Mouse (Mus musculus) thymus, adult 2 months (tissue): ENCODE measurements around the gene Prickle2. TPM values are rescaled to one million over a fixed set of nuclear protein-coding genes. Genes with fewer than 3 reads are reported as not detected.

Experiments
- DNase-seq: peaks from one replicate; pipeline ENCODE4 v3.0.0; 2021
- H3K27ac ChIP-seq: fragments of 200-500 bp; 2 replicates; pipeline ENCODE4 v1.5.1; 2012; ENCODE audit warnings: low read length, control low read depth; ENCODE audit not compliant: control insufficient read depth, insufficient read depth
- H3K27me3 ChIP-seq: fragments of 200-500 bp; 2 replicates; pipeline ENCODE4 v1.6.1; 2012; ENCODE audit warnings: mild to moderate bottlenecking, low read length, moderate library complexity, mixed read lengths; ENCODE audit not compliant: control insufficient read depth, insufficient read depth
- H3K36me3 ChIP-seq: fragments of 200-500 bp; 2 replicates; pipeline ENCODE4 v1.6.1; 2012; ENCODE audit warnings: mild to moderate bottlenecking, low read length, moderate library complexity; ENCODE audit not compliant: control insufficient read depth, insufficient read depth
- H3K4me1 ChIP-seq: fragments of 200-500 bp; replicated peaks from 2 replicates; pipeline ENCODE4 v1.6.1; 2012; ENCODE audit warnings: low read length; ENCODE audit not compliant: control insufficient read depth, insufficient read depth
- H3K4me3 ChIP-seq: fragments of 200-500 bp; 2 replicates; pipeline ENCODE4 v1.5.1; 2012; ENCODE audit warnings: mild to moderate bottlenecking, low read length, control low read depth, moderate library complexity; ENCODE audit not compliant: control insufficient read depth, insufficient read depth
- CTCF ChIP-seq: fragments of 200-500 bp; IDR thresholded peaks from 2 replicates; pipeline ENCODE4 v1.5.1; 2012; ENCODE audit warnings: mild to moderate bottlenecking, control low read depth, low read length, moderate library complexity, borderline replicate concordance; ENCODE audit not compliant: control insufficient read depth, poor library complexity, insufficient read depth; ENCODE audit errors: extremely low read depth
- POLR2A ChIP-seq: fragments of 200-500 bp; IDR thresholded peaks from 2 replicates; pipeline ENCODE4 v1.6.1; 2012; ENCODE audit warnings: mild to moderate bottlenecking, low read length, control low read depth, moderate library complexity; ENCODE audit not compliant: control insufficient read depth, poor library complexity, insufficient read depth; ENCODE audit errors: extremely low read depth
- WGBS: fragments of 180-500 bp; shearing (Covaris S2); methylation state at CpG from one replicate; pipeline ENCODE4 v1.1.7; 2018; 5-methylcytosine and 5-hydroxymethylcytosine counted together
- polyA plus RNA-seq: library from polyadenylated mRNA; depleted of rRNA; stranded (reverse); fragments of >200 nt; gene quantifications from 2 replicates; pipeline ENCODE4 v1.2.3, GENCODE M21; 2012

Gene Prickle2
- polyA plus RNA-seq, 1 experiment, result 0.50 TPM

DNA sequence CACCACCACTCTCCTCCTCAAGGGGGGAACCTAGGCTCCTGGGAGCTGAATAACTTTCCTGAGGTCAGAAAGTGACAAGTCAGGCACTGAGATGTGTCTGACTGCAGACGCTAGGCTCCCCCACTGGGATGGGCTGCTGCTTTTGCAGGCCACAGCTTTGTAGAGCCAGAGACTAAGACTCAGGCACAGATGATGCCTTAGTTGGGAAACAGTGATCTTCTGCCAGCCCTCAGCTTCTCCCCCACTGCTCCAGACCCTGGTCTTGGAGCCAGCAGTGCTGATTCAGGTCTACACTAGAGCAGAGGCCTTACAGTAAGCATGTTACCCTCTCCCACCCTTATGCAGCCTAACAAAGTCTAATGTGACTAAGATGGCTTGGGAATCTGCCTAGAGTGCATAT, 254.5 kb downstream of the Prickle2 start:
- no peaks in the 10 kb centered on the region for H3K4me1 ChIP-seq
- no peak overlapping the region for H3K27ac ChIP-seq
- no peak overlapping the region for H3K4me3 ChIP-seq
- DNase-seq, result no peak
- no peaks in the 10 kb centered on the region for H3K36me3 ChIP-seq
- H3K27me3 ChIP-seq, result no peaks in the 10 kb centered on the region
- TF ChIP-seq POLR2A, result no peak
- no peak for TF ChIP-seq CTCF
- 96% methylated on average over 1 of the region's 1 CpGs for WGBS

- Histone ChIP-seq H3K4me3 (no peak overlapping the region), H3K27me3 (no peaks in the 10 kb centered on the region), H3K27ac (no peak overlapping the region), H3K4me1 (no peaks in the 10 kb centered on the region), H3K36me3 (no peaks in the 10 kb centered on the region)
- TF ChIP-seq POLR2A (no peak), CTCF (no peak)
- 94% methylated on average over 1 of the region's 1 CpGs for WGBS
- no peak for DNase-seq
Observed at GRCm38 (mm10) chr6:92449956-92450355, 256.0 kb downstream of the Prickle2 start.

DNA sequence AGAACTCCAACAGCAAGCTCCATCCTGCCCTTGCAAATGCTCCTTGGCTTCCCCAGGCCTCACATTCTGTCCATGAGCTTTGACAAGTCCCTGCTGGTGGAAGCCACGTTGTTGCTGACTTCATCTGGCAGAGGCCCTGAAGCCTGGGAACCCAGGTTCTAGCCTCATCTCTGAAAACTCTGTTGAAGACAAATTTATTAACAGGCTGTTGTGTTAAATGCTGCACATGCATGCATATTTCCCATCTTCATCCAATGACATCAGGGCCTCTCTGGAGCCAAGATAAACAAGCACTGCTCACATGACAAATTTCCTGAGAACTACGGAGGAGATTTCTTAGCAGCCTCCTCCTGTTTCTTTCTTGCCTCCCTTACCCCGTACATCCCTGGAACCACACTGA, 259.3 kb downstream of the Prickle2 start:
- no peak for TF ChIP-seq POLR2A
- TF ChIP-seq CTCF, result no peak
- 70% methylated on average over 3 of the region's 3 CpGs for WGBS
- Histone ChIP-seq H3K4me1 (no peaks in the 10 kb centered on the region), H3K27ac (no peak overlapping the region), H3K27me3 (no peaks in the 10 kb centered on the region), H3K36me3 (no peaks in the 10 kb centered on the region), H3K4me3 (no peak overlapping the region)
- no peak for DNase-seq

DNA sequence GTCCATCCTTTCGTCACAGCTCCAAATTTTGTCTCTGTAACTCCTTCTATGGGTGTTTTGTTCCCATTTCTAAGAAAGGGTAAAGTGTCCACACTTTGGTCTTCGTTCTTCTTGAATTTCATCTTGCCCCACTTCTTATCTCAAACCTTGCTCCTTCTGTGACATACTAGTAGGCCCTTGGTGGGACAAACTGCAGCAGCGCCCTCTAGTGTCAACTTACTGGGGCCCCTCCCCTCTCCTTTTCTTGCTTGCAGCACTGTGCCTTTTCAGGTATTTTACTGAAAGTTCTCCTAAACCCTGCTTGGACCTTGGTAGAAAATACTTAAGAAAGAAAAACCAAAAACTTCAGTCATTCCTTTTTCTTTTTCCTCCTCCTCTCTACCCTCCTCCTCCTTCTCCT, 264.8 kb downstream of the Prickle2 start:
- TF ChIP-seq CTCF (no peak), POLR2A (no peak)
- WGBS, result 40% methylated on average over 2 of the region's 3 CpGs

GRCm38 (mm10) chr6:92440251-92440650, 265.7 kb downstream of the Prickle2 start:
- 95% methylated on average over 3 of the region's 3 CpGs for WGBS
- no peak overlapping the region for H3K27ac ChIP-seq
- no peak for DNase-seq
- H3K36me3 ChIP-seq, result no peaks in the 10 kb centered on the region
- H3K4me1 ChIP-seq, result no peaks in the 10 kb centered on the region
- H3K4me3 ChIP-seq, result no peak overlapping the region
- no peak for TF ChIP-seq CTCF
- TF ChIP-seq POLR2A, result no peak
- no peaks in the 10 kb centered on the region for H3K27me3 ChIP-seq

More for the DNA sequence above, 264.8 kb downstream of the Prickle2 start:
- Histone ChIP-seq H3K27me3 (no peaks in the 10 kb centered on the region), H3K4me1 (no peaks in the 10 kb centered on the region), H3K4me3 (no peak overlapping the region), H3K27ac (no peak overlapping the region), H3K36me3 (no peaks in the 10 kb centered on the region)
- DNase-seq, result peak; percentile 6

- no peak for TF ChIP-seq CTCF
- TF ChIP-seq POLR2A, result no peak
- DNase-seq, result no peak
- Histone ChIP-seq H3K4me3 (no peak overlapping the region), H3K36me3 (no peaks in the 10 kb centered on the region), H3K27me3 (no peaks in the 10 kb centered on the region), H3K4me1 (no peaks in the 10 kb centered on the region), H3K27ac (no peak overlapping the region)
- WGBS, result 10% methylated on average over 5 of the region's 5 CpGs
Observed at GRCm38 (mm10) chr6:92432146-92432545, 273.8 kb downstream of the Prickle2 start.
